Mouse (Mus musculus): ENCODE measurements around the gene Gucy1a1.
"Not testable (repeated sequence)": the region's sequence is repeated elsewhere in the genome, so short reads cannot be mapped to it uniquely, and the experiment has no call there.

Gene Gucy1a1

GRCm38 (mm10) chr3:82145126-82145901, at the start of gene Gucy1a1:
Gene Gucy1a1 (minus strand): TSS chr3:82145789.
- peak; percentile 83 for DNase-seq

- DNase-seq: no peak
Measured at GRCm38 (mm10) chr3:82191559-82192245, 46.1 kb upstream of the Gucy1a1 start.

- peak; percentile 30 for DNase-seq
Measured at GRCm38 (mm10) chr3:82185626-82186025, 40.0 kb upstream of the Gucy1a1 start.

GRCm38 (mm10) chr3:82181500-82181899, 35.9 kb upstream of the Gucy1a1 start:
- no peak for DNase-seq

- peak; percentile 49 for DNase-seq
Measured at GRCm38 (mm10) chr3:82180253-82180652, 34.7 kb upstream of the Gucy1a1 start.

- DNase-seq: no peak
Measured at GRCm38 (mm10) chr3:82175501-82175900, 29.9 kb upstream of the Gucy1a1 start.

- DNase-seq: no peak
Measured at GRCm38 (mm10) chr3:82167064-82167463, 21.5 kb upstream of the Gucy1a1 start.

GRCm38 (mm10) chr3:82165937-82166336, 20.3 kb upstream of the Gucy1a1 start:
- DNase-seq: no peak

GRCm38 (mm10) chr3:82162992-82163391, 17.4 kb upstream of the Gucy1a1 start:
- not testable (repeated sequence) for DNase-seq

- DNase-seq: no peak
Measured at GRCm38 (mm10) chr3:82145978-82146377, 389 bp upstream of the Gucy1a1 start.

GRCm38 (mm10) chr3:82144725-82145125, 864 bp downstream of the Gucy1a1 start:
- peak; percentile 16 for DNase-seq

GRCm38 (mm10) chr3:82140781-82141180, 4.8 kb downstream of the Gucy1a1 start:
- no peak for DNase-seq

- peak; percentile 10 for DNase-seq
Measured at GRCm38 (mm10) chr3:82138002-82138667, 7.5 kb downstream of the Gucy1a1 start.

GRCm38 (mm10) chr3:82135483-82135882, 10.1 kb downstream of the Gucy1a1 start:
- no peak for DNase-seq

GRCm38 (mm10) chr3:82129258-82129657, 16.3 kb downstream of the Gucy1a1 start:
- DNase-seq: no peak

- DNase-seq: peak; percentile 19
Measured at GRCm38 (mm10) chr3:82124567-82124966, 21.0 kb downstream of the Gucy1a1 start.

- no peak for DNase-seq
Measured at GRCm38 (mm10) chr3:82118916-82119315, 26.7 kb downstream of the Gucy1a1 start.

GRCm38 (mm10) chr3:82112439-82112838, 33.1 kb downstream of the Gucy1a1 start:
- DNase-seq: peak; percentile 77

GRCm38 (mm10) chr3:82111986-82112385, 33.6 kb downstream of the Gucy1a1 start:
- peak; percentile 61 for DNase-seq

- peak; percentile 51 for DNase-seq
Measured at GRCm38 (mm10) chr3:82108951-82109350, 36.6 kb downstream of the Gucy1a1 start.

- DNase-seq: no peak
Measured at GRCm38 (mm10) chr3:82104229-82104628, 41.4 kb downstream of the Gucy1a1 start.

- no peak for DNase-seq
Measured at GRCm38 (mm10) chr3:82099127-82099526, 46.5 kb downstream of the Gucy1a1 start.

GRCm38 (mm10) chr3:82096801-82097200, 48.8 kb downstream of the Gucy1a1 start:
- DNase-seq: no peak

Measured in lung, postnatal 10 days (tissue).